Mouse (Mus musculus) gastrocnemius, adult 18-20 months (tissue): ENCODE measurements around the gene Fgfr2. TPM values are rescaled to one million over a fixed set of nuclear protein-coding genes. Genes with fewer than 3 reads are reported as not detected.
"Not testable (repeated sequence)": the region's sequence is repeated elsewhere in the genome, so short reads cannot be mapped to it uniquely, and the experiment has no call there.

Source experiments
- DNase-seq: peaks from one replicate; pipeline ENCODE4 v3.0.0; 2021; ENCODE audit warnings: low spot score
- total RNA-seq, 2 experiments: library from RNA; stranded (reverse); gene quantifications; 2 replicates each; pipeline ENCODE4 v1.2.3; 2021

Gene Fgfr2
- total RNA-seq, 2 experiments from 2014 or later, result 0.43 to 0.88 TPM

DNA sequence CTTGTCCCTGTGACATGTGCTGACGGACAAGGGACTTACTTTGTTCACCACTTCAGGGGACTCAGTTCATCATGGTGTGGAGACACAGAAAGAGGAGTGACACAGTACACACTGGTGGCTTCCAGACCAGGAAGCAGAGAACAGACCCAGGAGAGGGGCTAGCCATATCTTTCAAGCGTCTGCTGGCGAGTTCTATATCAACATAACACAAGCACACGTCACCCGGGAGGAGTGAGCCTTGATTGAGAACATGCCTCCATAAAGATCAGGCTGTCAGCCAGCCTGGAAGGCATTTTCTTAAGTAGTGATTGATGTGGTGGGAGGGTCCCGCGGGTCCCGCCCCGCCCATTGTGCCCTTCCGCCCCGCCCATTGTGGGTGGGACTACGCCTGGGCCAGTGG is 1993.1 kb downstream of the Fgfr2 start:
- no peak for DNase-seq

DNA sequence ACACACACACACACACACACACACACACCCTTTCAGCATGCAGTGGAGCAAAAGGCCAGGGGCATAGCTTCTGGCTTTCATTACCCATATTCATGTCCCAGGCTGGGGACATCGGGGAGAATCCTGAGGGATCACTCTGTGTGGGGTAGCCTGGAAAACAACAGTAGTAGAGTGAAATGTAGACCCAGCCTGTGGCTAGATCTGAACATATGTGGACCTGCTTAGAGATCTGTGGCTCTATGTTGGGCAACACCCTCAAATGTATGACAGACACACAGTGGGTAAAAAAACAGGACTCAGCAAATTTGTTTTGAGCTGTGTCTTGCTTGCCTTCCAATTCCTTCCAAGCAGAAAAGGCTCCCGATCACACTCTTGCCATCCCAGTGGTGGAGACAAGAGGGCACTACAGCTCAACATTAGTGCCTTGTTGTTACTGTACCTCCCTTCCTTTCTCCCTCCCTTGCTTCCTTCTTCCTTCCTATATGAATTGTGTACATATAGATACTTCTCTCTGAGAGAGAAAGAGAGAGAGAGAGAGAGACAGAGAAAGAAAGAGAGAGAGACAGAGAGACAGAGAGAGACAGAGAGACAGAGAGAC is 2000.8 kb downstream of the Fgfr2 start:
- no peak for DNase-seq

DNA sequence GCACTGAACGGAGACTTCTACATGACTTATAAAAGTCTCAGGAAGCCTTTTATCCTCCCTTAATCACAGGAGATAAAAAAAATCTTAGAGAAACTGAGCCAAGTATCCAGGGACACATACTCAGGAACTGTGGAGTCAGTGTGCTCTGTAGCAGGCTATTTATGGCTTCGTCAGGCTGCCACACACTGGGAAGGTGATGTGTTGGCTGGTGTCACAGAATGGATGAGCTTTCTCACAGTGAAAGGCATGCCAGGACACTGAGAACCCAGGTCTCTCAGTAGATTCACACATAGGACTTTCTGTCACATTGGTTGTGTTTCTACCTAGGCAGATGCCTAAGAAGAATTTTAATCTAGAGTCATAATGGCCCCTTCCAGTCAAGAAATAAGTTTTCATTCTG is 2008.7 kb downstream of the Fgfr2 start:
- no peak for DNase-seq

DNA sequence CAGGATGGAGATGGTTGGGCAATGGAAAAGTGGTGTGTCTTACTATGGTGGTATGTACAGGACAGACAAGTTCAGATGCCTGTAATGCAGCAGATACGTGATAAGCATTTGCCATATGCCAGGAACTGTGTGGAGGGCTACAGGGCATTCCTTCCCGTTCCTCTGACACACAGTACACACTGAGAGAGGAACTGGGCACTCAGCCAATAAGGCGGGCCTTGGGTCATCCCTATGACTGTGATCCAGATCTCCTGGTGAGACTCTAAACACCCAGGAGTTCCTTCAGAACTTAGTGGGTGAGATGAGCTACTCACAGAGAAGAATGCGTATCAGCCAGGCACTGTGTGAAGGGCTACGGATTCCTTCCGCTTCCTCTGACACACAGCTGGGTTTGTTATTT is 2009.5 kb downstream of the Fgfr2 start:
- DNase-seq, result no peak

DNA sequence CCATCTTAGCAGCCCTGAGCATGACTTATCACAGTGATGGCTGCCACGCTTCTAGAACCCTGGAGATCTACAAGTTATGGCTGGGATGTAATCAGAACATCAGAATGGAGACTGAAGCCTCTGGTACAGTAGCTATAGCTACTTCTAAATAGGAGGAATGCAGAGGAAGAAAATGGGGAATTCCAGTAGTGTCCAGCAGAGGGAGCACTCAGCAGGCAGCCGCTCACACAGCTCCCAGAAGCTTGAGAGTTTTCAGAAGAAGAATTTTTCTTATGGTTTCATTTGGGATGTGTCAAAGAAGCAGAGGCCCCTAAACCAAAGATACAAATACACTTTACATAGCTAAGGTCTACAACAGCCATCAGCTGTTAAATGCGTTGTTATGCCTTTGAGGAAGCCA is 2010.7 kb downstream of the Fgfr2 start:
- peak; percentile 9 for DNase-seq

DNA sequence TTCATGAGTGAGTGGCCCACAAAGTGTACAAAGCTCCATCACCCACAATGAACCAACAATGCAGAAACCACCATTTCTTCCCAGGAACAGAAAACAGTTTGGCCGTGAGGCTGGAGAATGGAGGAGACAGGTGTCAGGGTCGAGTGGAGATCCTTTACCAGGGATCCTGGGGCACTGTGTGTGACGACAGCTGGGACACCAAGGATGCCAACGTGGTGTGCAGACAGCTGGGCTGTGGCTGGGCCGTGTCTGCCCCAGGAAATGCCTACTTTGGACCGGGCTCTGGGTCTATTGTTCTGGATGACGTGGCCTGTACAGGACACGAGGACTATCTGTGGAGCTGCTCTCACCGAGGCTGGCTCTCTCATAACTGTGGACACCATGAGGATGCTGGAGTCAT is 2040.7 kb downstream of the Fgfr2 start:
- DNase-seq, result not testable (repeated sequence)

DNA sequence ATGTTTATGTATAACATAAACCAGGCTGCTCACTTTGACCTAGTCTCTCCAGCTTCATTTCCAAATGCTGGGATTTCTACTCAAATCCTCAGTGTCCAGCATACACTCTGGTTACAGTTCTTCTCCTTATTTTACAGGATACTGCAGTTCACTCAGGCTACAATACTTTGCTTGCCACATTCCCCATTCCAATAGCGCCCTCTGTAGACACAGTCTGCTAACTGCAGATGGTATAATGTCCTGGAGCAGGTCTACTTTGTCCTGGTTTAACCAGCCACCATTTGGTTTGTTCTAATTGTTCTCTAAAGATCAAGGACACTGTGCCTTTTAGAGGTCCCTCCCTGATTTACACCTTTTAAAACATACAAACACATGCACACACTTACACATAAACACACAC is 2047.2 kb downstream of the Fgfr2 start:
- DNase-seq, result no peak

DNA sequence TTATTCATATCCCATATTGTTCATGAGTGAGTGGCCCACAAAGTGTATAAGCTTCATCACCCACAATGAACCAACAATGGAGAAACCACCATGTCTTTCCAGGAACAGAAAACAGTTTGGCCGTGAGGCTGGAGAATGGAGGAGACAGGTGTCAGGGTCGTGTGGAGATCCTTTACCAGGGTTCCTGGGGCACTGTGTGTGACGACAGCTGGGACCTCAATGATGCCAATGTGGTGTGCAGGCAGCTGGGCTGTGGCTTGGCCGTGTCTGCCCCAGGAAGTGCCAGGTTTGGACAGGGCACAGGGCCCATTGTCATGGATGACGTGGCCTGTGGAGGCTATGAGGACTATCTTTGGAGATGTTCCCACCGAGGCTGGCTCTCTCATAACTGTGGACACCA is 2049.1 kb downstream of the Fgfr2 start:
- not testable (repeated sequence) for DNase-seq

DNA sequence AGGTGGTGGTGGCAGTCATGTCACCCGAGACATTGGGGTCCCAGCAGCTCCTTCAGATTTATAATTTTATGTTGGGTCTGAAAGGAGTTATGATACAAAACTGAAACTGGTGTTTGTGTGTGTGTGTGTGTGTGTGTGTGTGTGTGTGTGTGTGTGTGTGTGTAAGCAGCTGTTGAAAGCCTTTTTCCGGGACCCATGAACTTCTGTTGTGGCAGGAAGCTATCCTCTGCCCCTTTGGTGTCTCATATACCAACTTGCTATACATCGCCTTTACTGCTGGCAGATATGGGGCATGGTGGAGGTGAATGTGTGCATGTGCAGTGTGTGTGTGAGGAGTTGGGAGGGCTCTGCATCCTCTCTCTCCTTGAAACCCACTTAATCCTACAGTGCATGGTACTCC is 2049.7 kb downstream of the Fgfr2 start:
- DNase-seq, result not testable (repeated sequence)

DNA sequence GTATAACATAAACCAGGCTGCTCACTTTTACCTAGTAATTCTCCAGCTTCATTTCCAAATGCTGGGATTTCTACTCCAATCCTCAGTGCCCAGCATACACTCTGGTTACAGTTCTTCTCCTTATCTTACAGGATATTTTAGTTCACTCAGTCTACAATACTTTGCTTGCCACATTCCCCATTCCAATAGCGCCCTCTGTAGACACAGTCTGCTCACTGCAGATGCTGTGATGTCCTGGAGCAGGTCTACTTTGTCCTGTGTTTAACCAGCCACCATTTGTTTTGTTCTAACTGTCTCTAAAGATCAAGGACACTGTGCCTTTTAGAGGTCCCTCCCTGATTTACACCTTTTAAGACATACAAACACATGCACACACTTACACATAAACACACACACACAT is 2055.0 kb downstream of the Fgfr2 start:
- peak; percentile 18 for DNase-seq

DNA sequence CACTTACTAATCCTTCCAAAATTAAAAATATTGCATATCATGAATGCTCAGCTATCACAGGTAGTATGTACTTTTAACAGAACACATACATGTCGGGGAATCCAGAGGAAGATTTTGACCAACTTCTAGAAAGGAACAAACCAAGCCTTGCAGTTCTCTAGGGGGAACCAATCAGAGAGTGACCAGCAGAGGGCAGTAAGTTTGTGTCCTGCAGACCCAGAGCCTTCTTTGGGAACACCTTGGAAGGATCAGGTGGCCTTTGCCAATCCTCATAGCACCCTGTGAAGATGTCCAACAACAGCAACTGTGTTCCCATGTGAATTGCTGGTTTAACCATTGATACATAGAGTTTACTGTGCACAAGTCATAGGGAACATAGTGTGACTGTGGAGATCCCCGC is 2060.6 kb downstream of the Fgfr2 start:
- no peak for DNase-seq

DNA sequence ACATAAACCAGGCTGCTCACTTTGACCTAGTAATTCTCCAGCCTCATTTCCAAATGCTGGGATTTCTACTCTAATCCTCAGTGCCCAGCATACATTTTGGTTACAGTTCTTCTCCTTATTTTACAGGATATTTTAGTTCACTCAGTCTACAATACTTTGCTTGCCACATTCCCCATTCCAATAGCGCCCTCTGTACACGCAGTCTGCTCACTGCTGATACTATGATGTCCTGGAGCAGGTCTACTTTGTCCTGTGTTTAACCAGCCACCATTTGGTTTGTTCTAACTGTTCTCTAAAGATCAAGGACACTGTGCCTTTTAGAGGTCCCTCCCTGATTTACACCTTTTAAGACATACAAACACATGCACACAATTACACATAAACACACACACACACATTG is 2063.3 kb downstream of the Fgfr2 start:
- not testable (repeated sequence) for DNase-seq

DNA sequence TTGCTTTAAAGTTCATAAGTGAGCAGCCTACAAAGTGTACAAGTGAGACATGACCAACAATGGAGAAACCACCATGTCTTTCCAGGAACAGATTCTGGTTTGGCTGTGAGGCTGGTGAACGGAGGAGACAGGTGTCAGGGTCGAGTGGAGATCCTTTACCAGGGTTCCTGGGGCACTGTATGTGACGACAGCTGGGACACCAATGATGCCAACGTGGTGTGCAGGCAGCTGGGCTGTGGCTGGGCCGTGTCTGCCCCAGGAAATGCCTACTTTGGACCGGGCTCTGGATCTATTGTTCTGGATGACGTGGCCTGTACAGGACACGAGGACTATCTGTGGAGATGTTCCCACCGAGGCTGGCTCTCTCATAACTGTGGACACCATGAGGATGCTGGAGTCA is 2065.2 kb downstream of the Fgfr2 start:
- not testable (repeated sequence) for DNase-seq

DNA sequence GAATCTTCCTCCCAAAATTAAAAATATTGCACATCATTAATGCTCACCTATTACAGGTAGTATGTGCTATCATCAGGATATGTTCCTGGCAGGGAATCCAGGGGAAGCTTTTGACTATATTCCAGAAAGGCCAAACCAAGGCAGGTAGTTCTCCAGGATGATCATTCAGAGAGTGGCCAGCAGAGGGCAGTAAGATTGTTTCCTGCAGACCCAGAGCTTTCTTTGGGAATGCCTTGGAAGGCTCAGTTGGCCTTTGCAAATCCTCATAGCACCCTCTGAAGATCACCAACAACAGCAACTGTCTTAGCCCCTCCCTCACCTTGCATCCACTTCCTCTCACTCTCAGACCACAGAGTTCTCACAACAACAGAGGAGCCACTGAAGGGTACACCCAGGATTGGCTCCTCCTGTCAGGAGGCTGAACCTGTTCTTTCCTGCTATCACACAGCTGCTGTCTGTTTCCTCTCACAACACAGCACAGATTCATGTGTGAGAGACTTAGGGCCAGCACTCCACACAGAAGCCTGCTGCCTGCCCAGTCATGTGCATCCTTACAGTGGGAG is 2068.3 kb downstream of the Fgfr2 start:
- no peak for DNase-seq

DNA sequence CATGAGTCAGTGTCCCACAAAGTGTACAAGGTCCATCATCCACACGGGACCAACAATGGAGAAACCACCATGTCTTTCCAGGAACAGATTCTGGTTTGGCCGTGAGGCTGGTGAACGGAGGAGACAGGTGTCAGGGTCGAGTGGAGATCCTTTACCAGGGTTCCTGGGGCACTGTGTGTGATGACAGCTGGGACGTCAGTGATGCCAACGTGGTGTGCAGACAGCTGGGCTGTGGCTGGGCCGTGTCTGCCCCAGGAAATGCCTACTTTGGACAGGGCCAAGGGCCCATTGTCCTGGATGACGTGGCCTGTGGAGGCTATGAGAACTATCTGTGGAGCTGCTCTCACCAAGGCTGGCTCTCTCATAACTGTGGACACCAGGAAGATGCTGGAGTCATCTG is 2073.3 kb downstream of the Fgfr2 start:
- not testable (repeated sequence) for DNase-seq

DNA sequence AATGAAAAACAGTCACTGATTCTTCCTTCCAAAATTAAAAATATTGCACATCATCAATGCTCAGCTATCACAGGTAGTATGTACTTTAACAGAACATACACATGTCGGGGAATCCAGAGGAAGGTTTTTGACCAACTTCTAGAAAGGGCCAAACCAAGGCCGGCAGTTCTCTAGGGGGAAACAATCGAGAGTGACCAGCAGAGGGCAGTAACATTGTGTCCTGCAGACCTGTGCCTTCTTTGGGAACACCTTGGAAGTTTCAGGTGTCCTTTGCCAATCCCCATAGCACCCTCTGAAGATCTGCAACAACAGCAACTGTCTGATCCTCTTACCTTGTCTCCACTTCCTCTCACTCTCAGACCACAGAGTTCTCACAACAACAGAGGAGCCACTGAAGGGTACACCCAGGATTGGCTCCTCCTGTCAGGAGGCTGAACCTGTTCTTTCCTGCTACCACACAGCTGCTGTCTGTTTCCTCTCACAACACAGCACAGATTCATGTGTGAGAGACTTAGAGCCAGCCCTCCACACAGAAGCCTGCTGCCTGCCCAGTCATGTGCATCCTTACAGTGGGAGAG is 2077.8 kb downstream of the Fgfr2 start:
- not testable (repeated sequence) for DNase-seq

DNA sequence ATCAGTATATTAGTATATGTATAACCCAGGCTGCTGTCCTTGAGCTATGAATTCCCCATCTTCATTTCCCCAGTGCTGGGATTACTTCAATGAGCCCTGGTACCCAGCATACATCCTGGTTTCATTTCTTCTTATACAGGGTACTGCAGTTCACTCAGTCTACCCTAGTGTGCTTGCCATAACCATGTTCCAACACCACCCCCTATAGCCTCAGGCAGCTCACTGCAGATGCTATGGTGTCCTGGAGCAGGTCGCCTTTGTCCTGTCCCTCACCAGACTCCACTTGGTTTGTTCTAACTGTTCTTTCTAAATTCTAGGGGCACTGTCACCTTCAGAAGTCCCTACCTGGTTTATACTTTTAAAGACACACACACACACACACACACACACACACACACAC is 2080.5 kb downstream of the Fgfr2 start:
- no peak for DNase-seq

DNA sequence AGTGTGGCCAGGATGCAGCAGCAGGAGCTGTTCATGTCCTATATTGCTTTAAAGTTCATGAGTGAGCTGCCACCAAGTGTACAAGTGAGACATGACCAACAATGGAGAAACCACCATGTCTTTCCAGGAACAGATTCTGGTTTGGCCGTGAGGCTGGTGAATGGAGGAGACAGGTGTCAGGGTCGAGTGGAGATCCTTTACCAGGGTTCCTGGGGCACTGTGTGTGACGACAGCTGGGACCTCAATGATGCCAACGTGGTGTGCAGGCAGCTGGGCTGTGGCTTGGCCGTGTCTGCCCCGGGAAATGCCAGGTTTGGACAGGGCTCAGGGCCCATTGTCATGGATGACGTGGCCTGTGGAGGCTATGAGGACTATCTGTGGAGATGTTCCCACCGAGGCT is 2082.4 kb downstream of the Fgfr2 start:
- not testable (repeated sequence) for DNase-seq

DNA sequence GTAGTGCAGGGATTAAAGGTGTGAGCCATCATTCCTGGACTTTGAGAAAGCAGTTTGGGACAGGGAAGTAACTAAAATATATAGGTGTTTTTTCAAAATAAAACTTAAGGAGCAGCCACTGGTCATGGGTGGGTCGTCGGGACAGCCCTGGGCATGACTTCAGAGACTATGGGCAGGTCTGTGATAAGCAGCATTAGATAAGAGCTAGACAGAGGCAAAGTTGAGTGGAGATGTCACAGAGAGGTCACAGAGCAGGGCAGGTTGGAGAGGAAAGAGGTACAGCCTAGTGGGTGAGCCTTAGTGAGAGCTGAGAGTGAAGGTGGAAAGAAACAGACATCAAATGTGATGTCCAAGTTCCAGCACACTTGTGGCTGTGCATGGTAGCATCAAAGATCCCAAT is 2086.1 kb downstream of the Fgfr2 start:
- no peak for DNase-seq

DNA sequence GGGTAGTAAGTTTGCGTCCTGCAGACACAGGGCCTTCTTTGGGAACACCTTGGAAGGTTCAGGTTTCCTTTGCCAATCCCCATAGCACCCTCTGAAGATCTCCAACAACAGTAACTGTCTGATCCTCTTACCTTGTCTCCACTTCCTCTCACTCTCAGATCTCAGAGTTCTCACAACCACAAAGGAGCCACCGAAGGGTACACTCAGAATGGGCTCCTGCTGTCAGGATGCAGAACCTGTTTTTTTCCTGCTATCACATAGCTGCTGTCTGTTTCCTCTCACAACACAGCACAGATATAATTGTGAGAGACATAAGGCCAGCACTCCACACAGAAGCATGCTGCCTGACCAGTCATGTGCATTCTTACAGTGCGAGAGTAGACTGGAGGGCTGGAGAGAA is 2086.8 kb downstream of the Fgfr2 start:
- no peak for DNase-seq

DNA sequence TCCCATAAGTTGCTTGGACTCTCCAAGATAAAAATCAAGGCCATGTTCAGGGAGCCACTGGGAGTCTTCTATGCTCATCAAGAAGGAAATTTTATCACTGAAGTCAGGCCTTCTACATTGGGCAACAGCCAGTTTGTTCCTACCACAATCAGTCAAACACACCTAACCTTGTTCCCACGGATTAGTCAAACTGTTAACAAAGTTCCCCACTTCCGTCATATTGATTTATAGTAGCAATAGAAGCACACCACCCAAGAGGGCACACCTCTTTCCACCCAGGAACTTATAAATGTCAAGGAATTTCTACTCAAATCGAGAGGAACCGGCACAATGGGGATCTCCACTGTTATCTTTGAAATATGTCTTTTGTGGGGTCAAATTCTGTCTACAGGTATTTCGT is 2091.4 kb downstream of the Fgfr2 start, which contains the start of gene Dmbt1:
Dmbt1 (plus strand) TSS at position 299 of the 400 bp plus-strand sequence.
- no peak for DNase-seq

DNA sequence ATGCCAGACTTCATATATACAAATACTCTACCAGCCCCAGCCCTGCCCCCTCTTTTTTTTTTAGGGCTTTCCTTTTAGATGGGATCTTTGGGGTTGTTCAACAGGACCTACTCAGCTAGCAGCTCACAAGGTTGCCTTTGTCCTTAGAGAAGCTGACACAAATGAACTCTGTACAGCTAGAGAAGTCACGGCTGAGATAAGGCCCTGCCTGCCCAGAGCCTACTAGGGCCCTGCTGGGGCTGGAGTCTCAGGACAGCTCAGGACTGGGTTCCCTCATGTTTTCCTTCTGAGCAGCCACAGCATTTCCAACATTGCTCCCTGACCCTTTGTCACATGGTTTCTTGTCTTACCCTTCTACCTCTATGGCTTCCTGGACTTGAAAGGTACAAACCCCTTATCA is 2095.6 kb downstream of the Fgfr2 start:
- no peak for DNase-seq

DNA sequence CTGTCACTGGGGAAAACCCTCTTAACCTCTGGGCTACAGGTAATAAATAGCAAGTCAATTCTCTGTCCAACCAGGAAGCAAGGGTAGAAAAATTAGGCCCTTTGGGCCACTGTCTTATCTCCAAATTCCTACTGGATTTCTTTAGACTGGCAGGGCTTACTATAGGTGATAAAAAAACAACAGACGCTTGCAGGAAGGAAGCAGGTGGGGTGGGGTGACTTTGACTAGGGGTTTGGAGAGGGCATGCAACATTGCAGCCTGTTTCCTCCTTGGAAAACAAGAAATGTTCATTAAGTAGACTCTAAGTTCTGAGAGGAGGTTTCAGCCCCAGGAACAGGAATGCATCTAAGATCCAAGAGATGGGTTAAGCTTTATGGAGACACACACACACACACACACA is 2098.3 kb downstream of the Fgfr2 start:
- DNase-seq, result no peak
